ENCODE assay signal across 11 mouse cellular contexts in genomic region chrX:142778638-142779037, GRCm38 (mm10).
A peak's percentile ranks its signal among the peaks of the same experiment; 100 is the strongest.
DNase-seq lines count a peak whose midpoint lies in the region; ATAC-seq and TF ChIP-seq lines count a peak whose summit lies in the region.
"Had no signal": no experiment of that assay in that cellular context is flagged by ENCODE, and none has a peak within 500 bp of the region (broad histone marks: within the 10 kb centered on the region; RNA-seq: fewer than 3 reads in every experiment).

No protein-coding gene starts in this region.

- intact Hi-C loops in heart, adult 2 months (cut with DNase I) = no loop called here

- H3K9me3 ChIP-seq in kidney, embryonic 15.5 days (replicated peaks) = no peaks in the 10 kb centered on the region
- H3K9me3 ChIP-seq in megakaryocyte, embryonic 14.5 days = no peaks in the 10 kb centered on the region
- no peaks in the 10 kb centered on the region for H3K9me3 ChIP-seq in hindbrain, embryonic 14.5 days (ENCODE audit: control insufficient read depth, low read length)
- H3K9me3 ChIP-seq: hindbrain, embryonic 10.5 days; limb, embryonic 15.5 days had no signal

- no peak for ATAC-seq in kidney, embryonic 15.5 days (replicated peaks; ENCODE audit: low FRiP score)
- no peak; the same call in 1 of the 2 replicates for ATAC-seq in hindbrain, embryonic 14.5 days (ENCODE audit: low FRiP score)

- DNase-seq in kidney, adult 11 months = peak; percentile 6
- peak; percentile 28 to 52 for DNase-seq in heart, adult 2 months
- peak; percentile 66 for DNase-seq in liver
- DNase-seq in B cell, adult 2 months = no peak
- no peak for DNase-seq in hindbrain, embryonic 14.5 days (ENCODE audit: low spot score)
- no peak for DNase-seq in T-cell, adult 2 months (ENCODE audit: low spot score)
- DNase-seq: thymus, adult 2 months had no signal

- H3K4me3 ChIP-seq in kidney, embryonic 15.5 days (replicated peaks) = no peak overlapping the region
- no peak overlapping the region for H3K4me3 ChIP-seq in heart, adult 2 months
- H3K4me3 ChIP-seq in megakaryocyte, embryonic 14.5 days (replicated peaks) = peak overlapping the region; percentile 81
- H3K4me3 ChIP-seq in hindbrain, embryonic 14.5 days (replicated peaks; ENCODE audit: low read length) = no peak overlapping the region
- H3K4me3 ChIP-seq: hindbrain, embryonic 10.5 days; limb, embryonic 15.5 days had no signal

- TF ChIP-seq CTCF in heart, adult 2 months (IDR thresholded peaks at IDR 0.05) = no peak

- no peak overlapping the region for H3K27ac ChIP-seq in kidney, embryonic 15.5 days
- H3K27ac ChIP-seq in heart, adult 2 months = peak overlapping the region; percentile 38
- no peak overlapping the region for H3K27ac ChIP-seq in hindbrain, embryonic 14.5 days
- H3K27ac ChIP-seq: hindbrain, embryonic 10.5 days; limb, embryonic 15.5 days had no signal

- WGBS in kidney, embryonic 15.5 days = 71% methylated on average over 6 of the region's 6 CpGs
- 38% methylated on average over 6 of the region's 6 CpGs for WGBS in heart, adult 2 months
- 74% methylated on average over 6 of the region's 6 CpGs for WGBS in hindbrain, embryonic 14.5 days

- peak; percentile 86 for TF ChIP-seq EP300 in heart, adult 2 months (IDR thresholded peaks at IDR 0.05; ENCODE audit: insufficient read depth, low read depth, low read length)

- TF ChIP-seq POLR2A in heart, adult 2 months (IDR thresholded peaks at IDR 0.05; ENCODE audit: insufficient read depth, low read depth, low read length) = no peak

- H3K9ac ChIP-seq in kidney, embryonic 15.5 days = no peak overlapping the region
- H3K9ac ChIP-seq in heart, adult 2 months (ENCODE audit: low read depth, low read length) = no peak overlapping the region
- H3K9ac ChIP-seq in hindbrain, embryonic 14.5 days = no peak overlapping the region
- H3K9ac ChIP-seq: limb, embryonic 15.5 days had no signal

- no peak overlapping the region for H3K4me2 ChIP-seq in kidney, embryonic 15.5 days
- no peak overlapping the region for H3K4me2 ChIP-seq in hindbrain, embryonic 14.5 days (replicated peaks)
- H3K4me2 ChIP-seq: limb, embryonic 15.5 days had no signal

- H3K79me2 ChIP-seq in heart, adult 2 months (replicated peaks; ENCODE audit: control insufficient read depth, insufficient read depth, low read length) = no peaks in the 10 kb centered on the region

- H3K27me3 ChIP-seq in kidney, embryonic 15.5 days = peaks cover 26% of the 10 kb centered on the region
- no peaks in the 10 kb centered on the region for H3K27me3 ChIP-seq in heart, adult 2 months (ENCODE audit: control insufficient read depth, insufficient read depth, low read length)
- peaks cover 2% of the 10 kb centered on the region for H3K27me3 ChIP-seq in megakaryocyte, embryonic 14.5 days (replicated peaks)
- H3K27me3 ChIP-seq in hindbrain, embryonic 14.5 days (ENCODE audit: control insufficient read depth, insufficient read depth, low read length) = peaks cover 4% of the 10 kb centered on the region; the same call in 1 of the 2 replicates

- no peaks in the 10 kb centered on the region for H3K4me1 ChIP-seq in kidney, embryonic 15.5 days
- peaks cover 3% of the 10 kb centered on the region for H3K4me1 ChIP-seq in heart, adult 2 months (ENCODE audit: control insufficient read depth, insufficient read depth, low read length)
- H3K4me1 ChIP-seq in megakaryocyte, embryonic 14.5 days = peaks cover 38% of the 10 kb centered on the region
- no peaks in the 10 kb centered on the region for H3K4me1 ChIP-seq in hindbrain, embryonic 14.5 days (replicated peaks; ENCODE audit: control insufficient read depth, insufficient read depth, low read length)
- H3K4me1 ChIP-seq: hindbrain, embryonic 10.5 days; limb, embryonic 15.5 days had no signal

- peaks cover 19% of the 10 kb centered on the region for H3K36me3 ChIP-seq in kidney, embryonic 15.5 days
- no peaks in the 10 kb centered on the region for H3K36me3 ChIP-seq in heart, adult 2 months (ENCODE audit: control insufficient read depth, insufficient read depth, low read length)
- H3K36me3 ChIP-seq in megakaryocyte, embryonic 14.5 days (replicated peaks; ENCODE audit: low read length) = peaks cover 43% of the 10 kb centered on the region
- H3K36me3 ChIP-seq in hindbrain, embryonic 14.5 days (replicated peaks; ENCODE audit: control insufficient read depth, insufficient read depth) = no peaks in the 10 kb centered on the region

Comparison
In these comparisons a context has a peak if more than half of its experiments do, and no peak if none do; other contexts are left out.
1. DNase-seq: peak in kidney, adult 11 months (single experiment), heart, adult 2 months (2 of 2) and liver (single experiment); none in B cell, adult 2 months (0 of 2), hindbrain, embryonic 14.5 days (single experiment) and T-cell, adult 2 months (single experiment).